Mouse (Mus musculus) heart, postnatal 14 days (tissue): ENCODE results near the gene Copg1. TPM values are rescaled to one million over a fixed set of nuclear protein-coding genes. Genes with fewer than 3 reads are reported as not detected.

Source experiments
- DNase-seq, 2 experiments: peaks; one replicate each; pipeline ENCODE4 v3.0.0; 2021 to 2022
- intact Hi-C: fragments of 180-260 bp; cut with DNase I; formaldehyde crosslinking; loops from one replicate; pipeline ENCODE4 v1.15.1; 2025
- total RNA-seq, 2 experiments: library from RNA; stranded (reverse); gene quantifications; 2 replicates each; pipeline ENCODE4 v1.2.3; 2021

Copg1 gene
- total RNA-seq, 2 experiments from 2014 or later, result 50.4 to 55.7 TPM

- peak; percentile 41 to 46 for DNase-seq
- intact Hi-C loops, result no loop called here
Measured at GRCm38 (mm10) chr6:87873104-87873503, 14.5 kb upstream of the Copg1 start.

DNA sequence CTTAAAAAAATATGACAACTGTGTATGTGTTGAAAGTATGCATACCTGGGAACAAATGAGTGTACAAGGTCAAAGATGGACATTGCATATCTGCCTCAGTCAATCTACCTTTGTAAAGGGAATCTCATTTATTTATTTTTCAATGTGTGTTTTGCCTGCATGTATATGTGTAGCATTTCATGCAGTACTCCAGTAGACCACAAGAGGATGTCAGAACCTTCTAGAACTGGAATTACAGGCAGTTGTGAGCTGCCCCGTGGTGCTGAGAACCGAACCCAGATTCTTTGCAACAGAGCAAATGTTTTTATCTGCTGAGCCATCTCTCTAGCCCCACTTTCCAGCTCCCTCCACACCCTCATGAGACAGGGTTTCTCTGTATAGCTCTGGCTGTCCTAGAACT is 13.7 kb upstream of the Copg1 start:
- DNase-seq, result no peak
- intact Hi-C loops, result no loop called here

DNA sequence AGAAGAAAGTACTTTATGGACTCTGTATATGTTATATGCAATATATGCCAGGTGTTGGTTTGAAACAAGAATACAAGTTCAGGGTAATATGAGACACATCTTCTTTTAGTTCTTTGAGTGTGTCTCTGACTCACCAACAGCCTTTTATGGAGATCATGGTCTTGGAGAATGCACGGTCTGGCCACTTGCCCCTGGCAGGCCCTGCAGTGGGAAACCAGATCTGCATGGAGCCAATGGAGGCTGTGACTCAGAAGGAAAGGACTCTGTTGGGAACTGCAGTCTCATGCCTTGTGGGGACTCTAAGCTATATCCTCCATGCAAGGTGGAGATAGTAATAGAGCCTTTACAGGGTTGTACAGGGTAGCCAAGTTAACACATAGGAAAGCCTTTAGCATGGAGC is 12.5 kb upstream of the Copg1 start:
- intact Hi-C loops, result no loop called here
- DNase-seq, result peak; percentile 63 to 75

- intact Hi-C loops, result no loop called here
- no peak for DNase-seq
Measured at GRCm38 (mm10) chr6:87875562-87875961, 12.1 kb upstream of the Copg1 start.

GRCm38 (mm10) chr6:87876068-87876643 is 11.5 kb upstream of the Copg1 start:
- intact Hi-C loops, result no loop called here
- peak; percentile 37 to 55 for DNase-seq

- intact Hi-C loops, result no loop called here
- DNase-seq, result no peak
Measured at GRCm38 (mm10) chr6:87879010-87879409, 8.6 kb upstream of the Copg1 start.

GRCm38 (mm10) chr6:87879628-87880027 is 8.0 kb upstream of the Copg1 start:
- DNase-seq, result no peak
- intact Hi-C loops, result no loop called here

DNA sequence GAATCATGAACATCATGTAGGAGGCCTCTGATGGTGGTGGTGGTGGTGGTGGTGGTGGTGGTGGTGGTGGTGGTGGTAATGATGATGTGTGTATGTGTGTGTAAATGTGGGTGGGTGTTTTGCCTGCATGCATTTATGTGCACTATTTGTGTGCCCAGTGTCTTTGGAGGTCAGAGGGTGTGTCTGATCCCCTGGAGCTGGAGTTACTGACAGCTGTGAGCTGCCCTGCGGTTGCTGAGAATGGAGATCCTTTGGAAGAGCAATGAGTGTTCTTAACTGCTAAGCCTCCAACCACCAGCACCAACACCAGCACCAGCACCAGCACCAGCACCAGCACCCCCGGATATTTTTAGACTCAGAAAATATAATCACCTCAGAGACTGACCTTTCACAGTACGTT is 5.4 kb upstream of the Copg1 start:
- intact Hi-C loops, result no loop called here
- no peak for DNase-seq

DNA sequence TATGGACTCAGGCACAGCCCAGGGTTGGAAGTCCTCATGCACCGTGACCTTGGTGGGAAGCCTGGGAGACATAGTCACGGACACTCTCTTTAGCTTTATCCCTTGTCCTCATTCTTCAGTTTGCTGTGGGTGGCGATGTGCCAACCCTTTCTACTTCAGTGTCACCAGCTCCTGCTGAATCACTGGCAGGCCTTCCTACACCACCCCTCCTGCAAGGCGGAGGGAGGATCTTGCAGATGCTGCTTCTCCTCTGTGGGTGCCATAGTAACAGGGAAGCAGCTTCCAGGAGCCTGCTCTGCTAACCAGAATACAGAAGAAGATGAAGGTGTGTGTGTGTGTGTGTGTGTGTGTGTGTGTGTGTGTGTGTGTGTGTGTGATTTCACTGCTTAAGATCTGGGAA is 4.8 kb upstream of the Copg1 start:
- DNase-seq, result no peak
- intact Hi-C loops, result no loop called here

GRCm38 (mm10) chr6:87886721-87887120 is 893 bp upstream of the Copg1 start:
- DNase-seq, result no peak
- intact Hi-C loops, result loop anchor here (1.0 to 2.0 kb wide), 2 partner anchors 36 to 112 kb away; partner anchors contain the start of gene Cnbp

- intact Hi-C loops, result no loop called here
Measured at GRCm38 (mm10) chr6:87893931-87894330, 6.3 kb downstream of the Copg1 start.

DNA sequence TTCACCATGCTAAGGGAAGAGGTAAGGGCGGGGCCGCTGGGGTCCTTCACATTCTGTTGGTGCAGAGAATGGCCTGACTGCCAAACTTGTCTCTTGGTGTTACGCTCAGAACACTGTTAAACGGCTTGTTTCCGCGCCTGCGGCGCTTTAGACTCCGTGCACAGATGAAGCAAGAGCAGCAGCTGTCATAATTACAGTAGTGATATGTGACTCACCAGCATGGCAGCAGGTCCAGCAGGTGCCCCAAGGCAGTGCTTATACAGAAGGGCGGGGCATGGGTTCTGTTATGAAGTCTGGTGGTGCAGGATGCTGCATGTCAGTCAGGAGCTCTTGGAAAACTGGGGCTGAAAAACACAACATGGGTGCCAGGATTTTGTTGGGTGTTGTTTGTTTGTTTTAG is 10.4 kb downstream of the Copg1 start:
- no peak for DNase-seq
- intact Hi-C loops, result no loop called here

More at GRCm38 (mm10) chr6:87893931-87894330, 6.3 kb downstream of the Copg1 start:
- DNase-seq, result no peak

GRCm38 (mm10) chr6:87906632-87907031 is 19.0 kb downstream of the Copg1 start:
- intact Hi-C loops, result loop anchor here (5.0 kb wide), 2 partner anchors 91 to 196 kb away; no protein-coding TSS in a partner anchor
- no peak for DNase-seq

DNA sequence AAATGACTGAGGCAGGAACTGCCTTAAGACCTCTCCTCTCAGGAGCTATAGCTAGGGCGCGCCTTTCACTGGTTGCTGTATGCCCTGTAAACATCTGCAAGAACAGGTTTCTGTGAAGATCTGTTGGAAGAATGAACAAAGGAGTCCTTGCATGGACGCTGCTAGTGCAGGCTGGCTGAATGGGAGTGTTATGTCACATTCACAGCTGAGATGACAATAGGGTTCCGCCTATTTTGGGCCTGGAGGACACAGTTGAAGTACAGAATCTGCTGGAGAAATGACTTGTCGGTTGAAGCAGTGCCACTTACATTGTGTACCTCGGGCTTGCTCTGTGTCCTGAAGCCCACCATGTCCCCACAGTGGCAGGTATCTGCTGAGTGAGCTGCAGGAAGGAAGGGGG is 21.6 kb downstream of the Copg1 start:
- intact Hi-C loops, result loop anchor here (5.0 kb wide), 2 partner anchors 88 to 193 kb away; no protein-coding TSS in a partner anchor
- no peak for DNase-seq

DNA sequence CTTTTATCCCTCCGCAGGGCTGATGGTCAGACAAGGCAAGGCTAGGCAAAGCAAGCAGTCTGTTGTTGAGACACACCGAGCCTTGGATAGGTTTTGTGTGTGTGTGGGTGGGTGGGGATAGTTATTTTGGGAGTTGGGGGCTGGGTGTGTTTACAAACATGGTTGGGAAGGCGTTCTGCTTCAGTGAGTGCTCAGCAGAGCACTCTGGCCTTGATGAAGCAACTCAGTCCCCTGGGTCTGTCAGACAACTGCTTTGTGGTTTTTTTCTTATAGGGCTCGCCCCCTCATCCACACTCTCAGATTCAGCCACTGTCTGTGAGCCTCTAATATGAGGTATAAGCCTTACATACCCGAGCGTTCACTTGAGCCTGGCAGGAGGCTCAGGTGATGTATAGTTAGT is 23.9 kb downstream of the Copg1 start:
- intact Hi-C loops, result loop anchor here (5.0 kb wide), 1 partner anchor 71 kb away; the partner anchor contains the start of gene H1fx
- DNase-seq, result no peak

DNA sequence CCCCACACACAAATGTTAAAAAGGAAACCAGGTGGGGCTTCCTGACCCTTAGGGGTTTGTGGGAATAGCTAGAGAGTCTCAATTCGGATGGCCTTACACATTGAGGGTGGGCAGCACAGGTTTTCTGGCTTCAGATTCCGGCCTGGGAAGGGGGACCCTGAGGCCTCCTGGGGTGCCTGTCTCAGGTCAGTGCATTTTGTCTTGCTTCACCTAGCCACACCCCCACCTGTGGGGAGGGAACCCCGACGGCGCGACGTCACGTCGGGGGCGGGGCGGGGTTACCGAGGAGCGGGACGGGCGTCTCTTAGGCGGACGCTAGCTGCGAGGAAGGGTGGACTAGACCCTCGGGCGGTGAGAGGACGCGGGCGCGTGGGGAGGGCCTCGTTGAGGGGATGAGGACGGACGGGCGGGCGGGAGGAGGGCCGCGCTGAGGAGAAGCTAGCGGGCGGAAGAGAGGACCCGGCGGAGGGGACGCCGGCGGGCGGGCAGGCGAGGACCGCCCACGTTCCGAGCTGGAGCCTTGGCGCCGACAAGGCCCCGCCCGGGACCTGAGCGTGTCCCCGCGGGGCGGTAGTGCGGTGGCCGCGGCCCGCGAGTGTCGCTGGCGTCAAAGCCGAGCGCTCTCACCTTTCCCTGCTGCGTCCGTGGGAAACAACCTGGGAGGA is 26.2 kb downstream of the Copg1 start, which contains the start of gene Hmces:
Gene Hmces, plus strand, starts transcription at position 275 of the 665 bp plus-strand sequence.
- intact Hi-C loops, result loop anchor here (5.0 kb wide), 1 partner anchor 69 kb away; the partner anchor contains the start of gene H1fx
- DNase-seq, result peak; percentile 73 to 75

GRCm38 (mm10) chr6:87914326-87915102 is 26.9 kb downstream of the Copg1 start:
- peak; percentile 54 to 55 for DNase-seq
- intact Hi-C loops, result loop anchor here (5.0 kb wide), 2 partner anchors 68 to 163 kb away; partner anchors contain the start of gene H1fx

DNA sequence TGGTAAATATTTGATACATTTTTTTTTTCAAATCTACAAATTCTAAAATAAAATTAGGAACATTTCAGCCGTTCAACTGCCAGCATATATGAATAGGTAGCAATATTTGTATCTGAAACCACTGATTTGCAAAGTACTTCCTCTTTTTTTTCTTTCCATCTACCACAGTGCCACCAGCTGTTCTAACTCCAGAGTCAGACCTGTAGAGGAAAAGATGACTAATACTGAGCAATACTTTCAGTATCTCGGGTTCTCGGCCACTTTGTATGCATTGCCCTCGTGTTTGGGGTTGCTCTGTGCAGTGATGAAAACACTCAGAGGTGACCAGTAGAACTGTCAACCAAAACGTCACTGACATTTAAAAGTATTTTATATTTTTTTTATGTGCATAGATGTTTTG is 28.3 kb downstream of the Copg1 start:
- intact Hi-C loops, result loop anchor here (5.0 kb wide), 1 partner anchor 161 kb away; no protein-coding TSS in a partner anchor
- DNase-seq, result no peak

DNA sequence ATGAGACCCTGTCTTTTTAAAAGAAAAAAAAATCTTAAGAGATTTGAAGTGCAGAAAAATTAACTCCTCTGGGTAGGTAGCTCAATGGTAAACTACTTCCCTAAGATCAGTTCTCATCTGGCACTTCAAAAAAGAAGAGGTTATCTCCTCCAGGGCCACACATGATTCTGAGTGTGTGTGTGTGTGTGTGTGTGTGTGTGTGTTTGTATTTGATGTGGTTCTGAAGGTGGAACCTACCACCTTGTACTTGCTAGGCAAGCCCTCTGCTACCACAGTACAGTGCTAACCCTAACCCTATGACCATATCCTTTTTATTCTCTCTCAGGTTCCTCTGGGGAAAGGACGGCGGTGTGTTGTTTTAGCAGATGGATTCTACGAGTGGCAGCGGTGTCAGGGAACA is 33.6 kb downstream of the Copg1 start:
- intact Hi-C loops, result no loop called here
- no peak for DNase-seq

DNA sequence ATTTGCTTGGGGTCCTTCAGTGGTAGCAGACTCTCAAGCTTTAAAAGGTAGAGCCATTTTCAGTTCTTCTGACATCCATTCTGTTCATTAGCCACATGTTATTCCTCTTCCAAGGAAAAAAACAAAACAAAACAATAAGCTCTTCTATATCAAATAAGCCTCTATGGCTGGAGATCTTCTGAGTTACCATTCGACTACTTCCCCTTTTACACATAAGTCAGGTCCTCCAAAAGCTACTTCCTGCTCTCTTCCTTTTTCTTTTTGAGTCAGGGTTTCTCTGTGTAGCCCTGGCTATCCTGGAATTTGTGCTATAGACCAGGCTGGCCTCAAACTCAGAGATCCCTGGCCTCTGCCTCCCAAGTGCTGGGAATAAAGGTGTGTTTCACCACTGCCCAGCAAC is 36.0 kb downstream of the Copg1 start:
- no peak for DNase-seq
- intact Hi-C loops, result no loop called here

DNA sequence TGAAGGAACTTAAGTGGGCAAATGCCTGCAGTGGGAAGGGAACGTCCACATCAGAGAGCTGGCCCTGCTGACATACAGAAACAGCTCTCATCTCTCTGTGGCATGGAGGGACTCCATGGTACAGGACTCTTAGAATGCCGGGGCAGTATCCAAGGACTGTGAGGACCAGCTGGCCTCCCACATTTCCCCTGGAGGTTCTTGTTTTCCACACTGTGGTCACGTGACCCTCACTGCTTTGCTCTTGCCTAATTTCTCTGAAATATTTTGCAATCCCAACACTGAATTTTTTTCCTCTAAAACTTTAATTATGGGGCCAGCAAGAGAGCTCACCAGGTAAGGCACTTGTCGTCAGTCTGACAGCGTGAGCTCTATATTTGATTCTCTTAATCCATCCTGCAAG is 47.4 kb downstream of the Copg1 start:
- intact Hi-C loops, result no loop called here
- DNase-seq, result peak in 1 of 2 experiments; percentile 7
